Mouse (Mus musculus): ENCODE results near the gene Tmem189. TPM values are rescaled to one million over a fixed set of nuclear protein-coding genes. Genes with fewer than 3 reads are reported as not detected.

Gene Tmem189
- polyA plus RNA-seq, 1 experiment from 2014 or later: 37.4 TPM

GRCm38 (mm10) chr2:167660611-167660971, 29.0 kb downstream of the Tmem189 start:
- H3K9me3 ChIP-seq: no peaks in the 10 kb centered on the region
- peak overlapping the region; percentile 58 for H3K27ac ChIP-seq (replicated peaks)
- peaks cover 52% of the 10 kb centered on the region for H3K4me1 ChIP-seq
- H3K9ac ChIP-seq: peak overlapping the region; percentile 96
- WGBS: 4% methylated on average over 12 of the region's 12 CpGs
- peak overlapping the region; percentile 99 for H3K4me2 ChIP-seq
- no peak for ATAC-seq (ENCODE audit: extremely low read depth, insufficient number of reproducible peaks, low FRiP score, low TSS enrichment)
- H3K27me3 ChIP-seq (replicated peaks): 0 out of 2 replicates have a peak, but pooled peaks cover 9% of the 10 kb centered on the region
- peak overlapping the region; percentile 90 for H3K4me3 ChIP-seq
- peaks cover 12% of the 10 kb centered on the region; the same call in 1 of the 2 replicates for H3K36me3 ChIP-seq

GRCm38 (mm10) chr2:167659847-167660610, 29.6 kb downstream of the Tmem189 start:
- Histone ChIP-seq H3K9ac (peak overlapping the region; percentile 96), H3K4me2 (peak overlapping the region; percentile 99), H3K36me3 (peaks cover 13% of the 10 kb centered on the region; the same call in 1 of the 2 replicates), H3K4me3 (peak overlapping the region; percentile 90), H3K27me3 (replicated peaks) (0 out of 2 replicates have a peak, but pooled peaks cover 9% of the 10 kb centered on the region), H3K9me3 (no peaks in the 10 kb centered on the region), H3K4me1 (peaks cover 52% of the 10 kb centered on the region), H3K27ac (replicated peaks) (peak overlapping the region; percentile 58)
- ATAC-seq (ENCODE audit: extremely low read depth, insufficient number of reproducible peaks, low FRiP score, low TSS enrichment): no peak
- WGBS: 21% methylated on average over 13 of the region's 13 CpGs

GRCm38 (mm10) chr2:167659177-167659846, 30.3 kb downstream of the Tmem189 start:
- Histone ChIP-seq H3K27me3 (replicated peaks) (0 out of 2 replicates have a peak, but pooled peaks cover 9% of the 10 kb centered on the region), H3K4me2 (peak overlapping the region; percentile 99), H3K9me3 (no peaks in the 10 kb centered on the region), H3K4me1 (peaks cover 56% of the 10 kb centered on the region), H3K4me3 (peak overlapping the region; percentile 90), H3K36me3 (peaks cover 20% of the 10 kb centered on the region), H3K27ac (replicated peaks) (peak overlapping the region; percentile 58), H3K9ac (peak overlapping the region; percentile 96)
- no peak for ATAC-seq (ENCODE audit: extremely low read depth, insufficient number of reproducible peaks, low FRiP score, low TSS enrichment)
- 68% methylated on average over 10 of the region's 10 CpGs for WGBS

- ATAC-seq (ENCODE audit: extremely low read depth, insufficient number of reproducible peaks, low FRiP score, low TSS enrichment): no peak
- 47% methylated on average over 11 of the region's 11 CpGs for WGBS
- Histone ChIP-seq H3K9ac (peak overlapping the region; percentile 96), H3K4me3 (peak overlapping the region; percentile 90), H3K36me3 (peaks cover 26% of the 10 kb centered on the region), H3K9me3 (no peaks in the 10 kb centered on the region), H3K4me1 (peaks cover 56% of the 10 kb centered on the region), H3K4me2 (peak overlapping the region; percentile 99), H3K27me3 (replicated peaks) (0 out of 2 replicates have a peak, but pooled peaks cover 9% of the 10 kb centered on the region), H3K27ac (replicated peaks) (no peak overlapping the region)
Measured at GRCm38 (mm10) chr2:167658712-167659111, 30.9 kb downstream of the Tmem189 start.

GRCm38 (mm10) chr2:167657973-167658372, 31.6 kb downstream of the Tmem189 start:
- ATAC-seq (ENCODE audit: extremely low read depth, insufficient number of reproducible peaks, low FRiP score, low TSS enrichment): no peak
- H3K9ac ChIP-seq: 0 out of 2 replicates have a peak overlapping the region, but pooled peaks have one; percentile 12
- WGBS: 84% methylated on average over 4 of the region's 4 CpGs

GRCm38 (mm10) chr2:167656629-167657478, 32.8 kb downstream of the Tmem189 start:
- 76% methylated on average over 16 of the region's 16 CpGs for WGBS
- Histone ChIP-seq H3K27me3 (replicated peaks) (no peaks in the 10 kb centered on the region), H3K36me3 (peaks cover 42% of the 10 kb centered on the region), H3K4me3 (peak overlapping the region; percentile 5; the same call in 1 of the 2 replicates), H3K9me3 (no peaks in the 10 kb centered on the region), H3K27ac (replicated peaks) (no peak overlapping the region; the same call in 1 of the 2 replicates), H3K9ac (no peak overlapping the region; the same call in 1 of the 2 replicates), H3K4me2 (peak overlapping the region; percentile 20), H3K4me1 (peaks cover 48% of the 10 kb centered on the region)
- no peak for ATAC-seq (ENCODE audit: extremely low read depth, insufficient number of reproducible peaks, low FRiP score, low TSS enrichment)

More at GRCm38 (mm10) chr2:167657973-167658372, 31.6 kb downstream of the Tmem189 start:
- H3K4me1 ChIP-seq: peaks cover 56% of the 10 kb centered on the region
- H3K4me3 ChIP-seq: no peak overlapping the region
- H3K36me3 ChIP-seq: peaks cover 34% of the 10 kb centered on the region
- H3K27ac ChIP-seq (replicated peaks): no peak overlapping the region
- 0 out of 2 replicates have a peak, but pooled peaks cover 4% of the 10 kb centered on the region for H3K27me3 ChIP-seq (replicated peaks)
- no peaks in the 10 kb centered on the region for H3K9me3 ChIP-seq
- peak overlapping the region; percentile 99; the same call in 1 of the 2 replicates for H3K4me2 ChIP-seq

- no peak for ATAC-seq (ENCODE audit: extremely low read depth, insufficient number of reproducible peaks, low FRiP score, low TSS enrichment)
Measured at GRCm38 (mm10) chr2:167654911-167655600, 34.6 kb downstream of the Tmem189 start.

GRCm38 (mm10) chr2:167652694-167653093, 36.9 kb downstream of the Tmem189 start:
- no peak overlapping the region for H3K27ac ChIP-seq (replicated peaks)
- no peak overlapping the region for H3K4me2 ChIP-seq
- H3K4me1 ChIP-seq: peaks cover 15% of the 10 kb centered on the region
- H3K9ac ChIP-seq: no peak overlapping the region
- 68% methylated on average over 7 of the region's 7 CpGs for whole genome bisulfite sequencing
- no peaks in the 10 kb centered on the region for H3K9me3 ChIP-seq
- H3K4me3 ChIP-seq: no peak overlapping the region
- no peak for ATAC-seq (ENCODE audit: extremely low read depth, insufficient number of reproducible peaks, low FRiP score, low TSS enrichment)
- no peaks in the 10 kb centered on the region for H3K27me3 ChIP-seq (replicated peaks)
- peaks cover 63% of the 10 kb centered on the region for H3K36me3 ChIP-seq

More at GRCm38 (mm10) chr2:167654911-167655600, 34.6 kb downstream of the Tmem189 start:
- Histone ChIP-seq H3K27ac (replicated peaks) (no peak overlapping the region), H3K36me3 (peaks cover 50% of the 10 kb centered on the region), H3K9ac (no peak overlapping the region), H3K4me3 (no peak overlapping the region), H3K27me3 (replicated peaks) (no peaks in the 10 kb centered on the region), H3K4me2 (no peak overlapping the region), H3K4me1 (peaks cover 38% of the 10 kb centered on the region), H3K9me3 (no peaks in the 10 kb centered on the region)
- 82% methylated on average over 10 of the region's 10 CpGs for WGBS

- no peak for ATAC-seq (ENCODE audit: extremely low read depth, insufficient number of reproducible peaks, low FRiP score, low TSS enrichment)
- H3K9me3 ChIP-seq: no peaks in the 10 kb centered on the region
Measured at GRCm38 (mm10) chr2:167651622-167652021, 38.0 kb downstream of the Tmem189 start.

GRCm38 (mm10) chr2:167649290-167650032, 40.2 kb downstream of the Tmem189 start:
- no peaks in the 10 kb centered on the region for H3K9me3 ChIP-seq
- ATAC-seq (ENCODE audit: extremely low read depth, insufficient number of reproducible peaks, low FRiP score, low TSS enrichment): no peak
- no peak overlapping the region for H3K27ac ChIP-seq (replicated peaks)
- peaks cover 1% of the 10 kb centered on the region; the same call in 1 of the 2 replicates for H3K4me1 ChIP-seq
- 83% methylated on average over 12 of the region's 12 CpGs for WGBS
- no peaks in the 10 kb centered on the region for H3K27me3 ChIP-seq (replicated peaks)
- H3K4me2 ChIP-seq: no peak overlapping the region
- H3K36me3 ChIP-seq: peaks cover 69% of the 10 kb centered on the region
- no peak overlapping the region for H3K4me3 ChIP-seq
- no peak overlapping the region for H3K9ac ChIP-seq

More at GRCm38 (mm10) chr2:167651622-167652021, 38.0 kb downstream of the Tmem189 start:
- Histone ChIP-seq H3K4me1 (peaks cover 4% of the 10 kb centered on the region; the same call in 1 of the 2 replicates), H3K9ac (no peak overlapping the region), H3K27ac (replicated peaks) (no peak overlapping the region), H3K36me3 (peaks cover 56% of the 10 kb centered on the region), H3K4me3 (no peak overlapping the region), H3K4me2 (no peak overlapping the region), H3K27me3 (replicated peaks) (no peaks in the 10 kb centered on the region)
- WGBS: 84% methylated on average over 9 of the region's 9 CpGs

Measured in heart, embryonic 13.5 days (tissue).